Mouse (Mus musculus) cerebral cortex, adult 2 months (tissue): ENCODE data around the gene Kras.

ENCODE experiments used
- WGBS: fragments of 180-500 bp; shearing (Covaris S2); methylation state at CpG from one replicate; pipeline ENCODE4 v1.1.7; 2018; 5-methylcytosine and 5-hydroxymethylcytosine counted together

Kras gene

DNA sequence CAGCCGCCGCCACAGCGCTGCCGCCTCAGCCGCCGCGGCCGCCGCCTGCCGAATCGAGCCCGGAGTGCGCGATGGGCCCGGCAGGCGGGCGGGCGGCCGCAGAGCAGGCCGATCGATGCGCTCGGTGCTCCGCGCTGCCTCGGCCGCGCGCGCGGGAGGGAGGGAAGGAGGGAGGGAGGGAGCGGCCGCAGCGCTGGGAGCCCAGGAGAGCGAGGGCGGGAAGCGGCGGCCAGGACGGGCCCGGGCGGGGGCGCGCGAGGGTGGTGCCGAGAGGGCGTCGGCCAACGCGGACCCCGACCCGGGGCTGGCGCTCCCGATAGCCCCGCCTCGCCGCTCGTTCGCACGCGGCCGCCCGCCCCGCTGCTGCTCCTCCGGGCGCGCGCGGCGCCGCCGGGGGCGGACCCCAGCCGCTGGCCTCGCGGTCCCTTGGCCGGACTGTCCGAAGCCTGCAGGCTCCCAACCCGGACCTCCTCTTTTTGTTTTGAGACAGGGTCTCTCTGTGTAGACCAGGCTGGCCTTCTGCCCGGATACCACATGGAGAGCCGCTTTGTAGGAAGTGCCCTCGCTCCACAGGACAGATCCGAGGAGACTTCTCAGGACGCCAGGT is at the start of gene Kras:
Gene Kras, minus strand, starts transcription at position 55 of the 607 bp plus-strand sequence.
- under 1% methylated on average over 49 of the region's 83 CpGs for WGBS

DNA sequence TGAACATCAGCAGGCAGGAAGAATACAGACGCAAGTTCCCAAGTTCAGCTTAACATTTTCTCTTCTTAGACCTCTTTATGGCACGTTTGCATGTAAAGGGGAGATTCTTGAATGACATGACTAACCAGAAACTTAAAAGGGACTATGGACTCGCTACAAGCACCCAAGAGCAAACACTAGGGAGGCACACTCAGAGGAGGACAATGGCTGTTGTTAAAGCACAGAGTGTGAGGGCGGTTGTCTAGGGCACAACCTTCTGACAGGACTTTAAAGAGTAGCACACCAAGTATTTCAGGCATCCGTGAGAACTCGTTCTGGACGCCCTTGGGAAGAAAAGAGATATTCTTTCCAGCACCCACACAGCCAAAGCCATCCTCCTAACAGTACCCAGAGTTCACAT is 47.6 kb upstream of the Kras start:
- 77% methylated on average over 7 of the region's 7 CpGs for WGBS

DNA sequence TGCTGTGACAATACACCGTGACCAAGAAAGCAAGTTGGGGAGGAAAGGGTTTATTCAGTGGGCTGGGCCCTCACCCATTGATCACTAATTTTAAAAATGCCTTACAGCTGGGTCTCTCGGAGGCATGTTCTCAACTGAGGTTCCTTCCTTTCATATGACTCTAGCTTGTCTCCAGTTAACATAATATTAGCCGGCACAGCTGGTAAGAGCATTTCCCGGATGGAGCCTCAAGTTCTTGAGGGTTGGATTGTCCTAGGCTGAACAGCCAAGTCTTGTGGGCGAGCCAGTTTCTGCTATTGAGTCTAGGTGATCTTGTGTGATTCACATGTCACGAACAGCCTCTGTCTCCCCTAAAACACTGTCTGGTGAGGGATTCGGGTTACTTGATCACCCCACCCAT is 46.9 kb upstream of the Kras start:
- WGBS, result 90% methylated on average over 7 of the region's 7 CpGs

DNA sequence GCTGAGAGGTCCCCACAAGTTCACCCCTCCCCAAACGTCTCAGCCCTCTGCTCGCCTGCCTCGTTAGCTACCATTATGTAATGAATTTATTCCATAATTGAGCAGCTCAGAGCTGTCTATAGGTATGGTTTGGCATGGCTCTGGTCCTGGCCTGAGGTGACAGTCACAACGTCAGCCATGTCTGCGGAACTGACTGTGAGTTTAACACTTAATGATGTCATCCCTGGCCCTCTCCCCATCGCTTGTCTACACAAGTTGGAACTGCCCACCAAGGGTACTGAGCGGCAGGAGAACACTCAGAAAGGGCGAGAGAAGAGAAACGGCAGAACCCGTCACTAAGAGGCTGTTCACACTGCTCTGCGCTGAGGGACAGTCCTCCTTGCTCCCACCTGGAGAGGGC is 45.1 kb upstream of the Kras start:
- WGBS, result 51% methylated on average over 11 of the region's 11 CpGs

DNA sequence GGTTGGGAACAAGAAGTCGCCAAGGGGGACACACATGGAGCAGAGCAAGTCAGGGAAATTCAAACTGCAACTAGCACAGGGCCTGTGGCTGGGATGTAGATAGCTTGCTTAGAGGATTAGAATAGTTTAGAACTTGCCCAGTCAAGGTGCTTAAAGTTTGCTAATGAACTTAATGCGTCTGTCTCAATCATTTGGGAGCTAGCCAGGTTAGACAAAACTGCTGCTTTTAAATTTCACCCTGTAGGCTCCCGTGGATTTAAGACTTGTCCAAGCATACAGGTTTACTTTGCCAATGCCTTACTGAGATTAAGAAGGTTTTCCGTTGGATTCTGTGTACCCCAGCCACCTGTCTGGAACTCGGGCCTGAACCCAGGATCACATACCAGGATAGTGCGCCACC is 43.1 kb upstream of the Kras start:
- 89% methylated on average over 6 of the region's 6 CpGs for WGBS

DNA sequence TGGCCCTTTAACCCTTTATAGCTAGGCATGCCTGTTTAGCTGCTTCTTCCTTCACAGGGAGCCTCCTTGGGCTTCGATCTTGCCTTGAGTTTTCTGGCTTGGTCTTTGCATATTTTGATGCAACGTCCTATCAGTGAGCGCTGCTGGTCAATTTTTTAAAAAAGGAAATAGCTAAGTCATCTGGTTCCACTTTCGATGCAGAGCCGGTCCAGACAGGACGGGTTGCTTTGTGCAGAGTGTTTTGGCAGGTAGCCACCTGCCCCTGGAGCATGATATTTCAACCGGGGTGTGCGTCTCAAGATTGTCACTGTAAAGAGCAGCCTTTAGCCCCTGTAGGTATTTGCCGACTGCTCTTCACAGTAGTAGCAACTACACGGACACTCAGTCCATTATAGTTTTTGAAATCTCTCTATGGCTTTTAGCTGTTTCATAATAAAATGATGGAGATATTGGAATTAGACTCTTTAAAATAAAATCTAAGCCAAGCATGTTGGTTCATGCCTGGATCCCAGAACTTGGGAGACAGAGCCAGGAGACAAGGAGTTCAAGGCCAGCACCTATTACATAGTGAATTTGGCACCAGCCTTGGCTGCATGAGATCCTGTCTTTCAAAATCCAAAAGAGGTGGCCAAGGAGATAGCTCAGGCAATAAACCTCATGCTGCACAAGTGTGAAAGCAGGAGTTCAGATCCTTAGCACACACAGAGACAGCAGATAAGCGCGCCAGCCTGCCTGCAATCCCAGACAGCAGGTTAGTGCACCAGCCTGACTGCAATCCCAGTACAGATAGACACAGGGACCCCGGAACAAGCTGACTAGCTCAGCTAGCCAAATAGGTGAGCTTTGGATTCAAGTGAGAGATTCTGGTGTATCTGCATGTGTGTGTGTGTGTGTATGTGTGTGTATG is 41.6 kb upstream of the Kras start:
- WGBS, result 73% methylated on average over 13 of the region's 13 CpGs

DNA sequence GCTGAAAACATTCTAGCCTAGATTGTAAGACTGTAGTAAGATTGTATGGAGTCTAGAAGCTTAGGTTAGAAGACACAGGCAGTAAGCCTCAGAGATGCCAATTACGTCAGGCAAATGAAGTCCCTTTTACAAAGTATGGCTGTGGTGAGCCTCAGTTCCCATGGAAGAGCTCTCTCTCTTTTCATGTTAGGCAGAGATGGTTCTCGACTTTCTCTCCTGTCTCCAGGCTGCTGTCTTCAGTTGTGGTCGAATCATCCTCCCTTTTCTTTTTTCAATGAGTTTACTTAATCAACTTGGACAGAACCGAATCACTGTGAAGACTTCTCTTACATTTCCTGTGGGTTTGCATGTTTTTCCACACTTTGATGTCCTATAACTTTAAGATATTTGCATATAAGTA is 35.6 kb upstream of the Kras start:
- WGBS, result 86% methylated on average over 4 of the region's 4 CpGs

DNA sequence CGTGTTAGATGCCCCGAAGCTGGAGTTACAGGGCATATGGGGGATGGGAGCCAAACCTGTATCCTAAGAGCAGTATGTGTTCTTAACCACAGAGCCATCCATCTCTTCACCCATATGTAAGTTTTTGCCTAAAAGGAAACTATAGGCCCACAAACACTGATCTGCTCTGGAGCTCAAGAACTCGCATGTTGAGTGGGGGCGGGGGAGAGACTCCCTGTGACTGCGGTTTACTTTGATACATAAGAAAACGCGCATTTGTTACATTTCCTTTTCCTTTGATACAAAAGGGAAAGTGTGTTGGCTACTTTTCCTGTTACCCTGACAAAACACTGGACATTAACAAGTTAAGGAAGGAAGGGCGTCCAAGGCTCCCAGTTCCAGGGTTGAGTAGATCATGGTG is 34.2 kb upstream of the Kras start:
- 89% methylated on average over 8 of the region's 8 CpGs for whole genome bisulfite sequencing

DNA sequence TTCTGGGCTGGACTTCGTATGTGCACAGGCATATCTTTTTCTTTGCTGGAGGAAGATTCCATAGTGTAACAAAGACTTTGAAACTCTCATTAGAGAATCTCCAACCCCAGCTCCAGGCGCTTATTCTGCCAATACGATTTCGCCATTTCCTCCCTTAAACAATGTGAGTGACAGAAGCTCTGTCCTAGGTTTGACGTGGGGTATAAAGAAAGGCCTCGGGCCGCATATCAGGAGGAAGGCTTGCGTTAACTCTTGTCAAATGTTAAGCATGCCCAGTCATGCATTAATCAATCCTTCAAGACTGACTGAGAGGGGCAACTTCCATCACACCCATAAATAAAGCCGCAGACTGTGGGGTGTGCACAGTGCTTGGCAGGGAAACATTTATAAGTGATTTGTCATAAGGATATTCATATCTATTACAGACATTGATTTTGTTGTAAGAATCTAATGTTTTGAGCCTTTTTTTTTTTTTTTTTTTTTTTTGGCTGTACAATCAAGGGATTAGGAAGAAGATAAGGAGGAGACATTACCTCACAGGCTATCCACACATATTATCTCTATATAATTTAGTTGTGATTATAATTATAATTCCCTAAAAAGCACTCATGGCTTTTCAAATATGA is 27.2 kb upstream of the Kras start:
- 87% methylated on average over 9 of the region's 9 CpGs for WGBS

DNA sequence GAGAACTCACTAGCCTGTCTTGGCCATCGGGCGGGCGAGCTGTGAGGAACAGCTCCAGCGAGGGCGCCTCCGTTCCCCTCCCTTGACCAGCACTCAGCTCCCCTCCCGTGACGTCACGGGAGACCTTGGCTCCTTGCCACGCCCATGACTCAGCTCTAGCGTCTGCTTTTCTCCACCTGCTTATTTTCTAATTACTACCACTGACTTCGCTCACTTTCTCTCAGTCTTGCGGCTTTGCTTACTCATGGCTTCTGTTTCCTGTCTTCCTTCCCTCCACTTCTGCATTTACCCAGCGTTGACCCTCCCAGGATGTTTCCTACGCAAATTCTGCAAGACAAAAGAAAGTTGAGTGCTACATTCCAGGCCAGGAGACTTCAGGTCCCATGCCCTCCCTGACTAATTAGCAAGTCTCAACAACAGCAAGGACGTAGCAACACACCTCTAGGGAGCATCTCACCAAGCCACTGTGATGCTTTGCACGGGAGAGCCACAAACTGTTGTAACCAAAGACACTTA is 26.3 kb upstream of the Kras start:
- WGBS, result 23% methylated on average over 17 of the region's 17 CpGs

DNA sequence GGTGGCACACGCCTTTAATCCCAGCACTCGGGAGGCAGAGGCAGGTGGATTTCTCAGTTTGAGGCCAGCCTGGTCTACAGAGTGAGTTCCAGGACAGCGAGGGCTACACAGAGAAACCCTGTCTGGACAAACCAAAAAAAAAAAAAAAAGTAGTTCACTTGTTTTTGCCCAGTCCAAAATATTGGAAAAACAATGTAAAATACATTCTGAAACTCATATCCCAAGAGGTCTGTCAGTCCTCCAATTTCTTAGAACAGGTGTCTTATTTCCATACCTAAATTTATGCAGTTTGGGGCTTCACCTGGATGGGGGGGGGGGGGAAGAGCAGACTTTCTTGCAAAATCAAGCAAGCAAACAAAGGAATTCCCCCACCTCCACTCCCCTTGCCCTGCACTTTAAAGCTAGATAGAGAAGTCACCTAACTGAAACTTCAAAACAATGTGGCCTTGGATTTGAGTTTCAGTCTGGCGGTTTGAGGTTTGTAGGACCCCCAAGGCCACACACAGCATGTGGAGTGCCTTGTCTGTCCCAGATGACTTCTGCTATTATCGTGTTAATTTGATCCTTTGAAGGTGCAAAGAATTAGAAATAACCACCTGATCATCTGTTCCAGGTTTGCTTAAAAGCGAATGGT is 25.7 kb upstream of the Kras start:
- 72% methylated on average over 6 of the region's 6 CpGs for WGBS

DNA sequence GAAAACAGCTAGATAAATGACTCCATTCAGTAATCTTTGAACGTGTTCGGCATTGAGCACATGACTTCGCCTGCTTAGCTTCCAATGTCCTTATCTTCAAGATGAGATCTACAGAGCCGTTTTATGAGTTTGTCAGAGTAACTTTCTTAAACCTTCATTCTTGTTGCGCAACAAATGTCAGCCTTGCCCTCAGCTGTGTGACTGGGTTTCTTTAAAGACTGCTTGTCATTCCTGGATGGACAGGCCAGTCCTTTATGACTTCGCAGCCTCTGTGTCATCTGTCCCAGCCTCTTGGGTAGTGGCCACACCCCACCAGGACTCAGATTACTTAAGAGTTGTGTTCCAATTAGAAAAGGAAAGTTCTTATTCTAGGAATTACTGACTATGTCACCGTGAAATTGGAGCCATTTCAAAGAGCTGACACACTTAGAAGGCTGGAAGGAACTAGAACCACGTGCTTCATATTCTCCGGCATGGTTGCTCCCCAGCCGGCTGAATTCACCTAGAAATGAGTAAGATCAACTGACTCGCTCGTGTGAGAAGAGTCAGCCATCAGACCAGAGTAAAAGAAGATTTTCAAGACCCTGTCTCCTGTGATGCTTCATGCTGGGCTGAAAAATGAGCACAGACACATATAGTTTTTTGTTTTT is 24.1 kb upstream of the Kras start:
- 72% methylated on average over 12 of the region's 12 CpGs for WGBS

DNA sequence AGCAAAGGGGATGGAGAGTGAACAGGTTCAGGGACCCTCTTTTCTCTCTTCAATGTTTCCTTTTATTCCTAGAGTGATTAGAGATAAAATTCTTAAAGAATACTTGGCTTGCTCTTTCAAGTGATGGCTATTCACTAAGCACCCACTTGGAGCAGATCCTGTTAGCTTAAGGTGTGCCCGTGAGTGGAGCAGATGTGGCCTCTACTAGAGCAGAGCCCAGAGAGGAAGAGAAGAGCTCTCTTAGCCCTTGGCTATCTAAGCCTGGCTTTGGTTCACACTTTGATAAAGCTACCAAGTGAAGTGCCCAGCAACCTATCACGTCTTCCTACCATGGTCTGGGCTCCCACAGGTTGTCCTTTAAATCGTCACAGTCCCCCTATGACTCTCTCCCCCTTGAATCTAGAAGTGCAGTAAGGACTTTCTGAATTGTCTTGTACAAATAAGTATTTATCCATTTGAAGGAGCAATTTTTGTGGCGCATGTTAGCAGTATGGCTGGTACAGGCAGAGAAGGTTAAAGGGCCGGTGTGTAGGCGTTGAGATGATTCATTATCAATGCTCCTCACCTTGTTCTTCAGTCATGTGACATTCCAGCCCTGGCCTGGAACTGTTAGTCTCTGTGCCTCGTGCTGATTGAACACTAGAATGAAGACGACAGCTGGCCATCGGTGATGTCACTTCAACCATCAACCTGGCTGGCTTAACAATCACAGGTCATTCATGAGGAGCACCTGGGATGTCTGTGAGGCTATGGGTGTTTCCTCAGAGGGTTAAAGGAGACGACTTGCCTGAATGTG is 22.3 kb upstream of the Kras start:
- WGBS, result 89% methylated on average over 10 of the region's 10 CpGs

DNA sequence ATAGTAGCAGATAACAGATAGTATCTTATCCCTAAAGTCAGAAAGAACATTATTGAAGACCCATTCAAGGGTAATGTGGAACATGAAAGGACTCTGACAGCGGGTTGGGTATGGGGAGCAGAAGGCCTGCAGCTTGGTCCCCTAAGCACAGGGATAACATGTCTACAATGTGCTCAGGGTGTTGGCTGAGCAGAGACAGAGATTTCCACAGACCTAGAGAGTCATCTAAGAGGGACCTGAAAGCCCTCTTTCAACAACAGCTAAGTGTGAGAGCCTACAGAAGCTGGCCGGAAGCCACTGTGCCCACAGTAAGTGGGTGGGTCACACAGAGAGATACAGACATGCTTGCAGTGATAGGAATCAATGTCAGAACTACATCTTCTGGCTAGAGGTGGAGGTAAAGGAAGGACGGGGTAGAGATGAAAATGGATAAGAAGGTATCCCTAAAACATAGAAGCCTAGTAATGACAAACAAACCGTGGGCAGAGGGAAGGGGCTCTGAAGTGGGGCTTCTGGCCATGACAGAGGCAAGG is 19.3 kb upstream of the Kras start:
- 89% methylated on average over 4 of the region's 4 CpGs for WGBS

DNA sequence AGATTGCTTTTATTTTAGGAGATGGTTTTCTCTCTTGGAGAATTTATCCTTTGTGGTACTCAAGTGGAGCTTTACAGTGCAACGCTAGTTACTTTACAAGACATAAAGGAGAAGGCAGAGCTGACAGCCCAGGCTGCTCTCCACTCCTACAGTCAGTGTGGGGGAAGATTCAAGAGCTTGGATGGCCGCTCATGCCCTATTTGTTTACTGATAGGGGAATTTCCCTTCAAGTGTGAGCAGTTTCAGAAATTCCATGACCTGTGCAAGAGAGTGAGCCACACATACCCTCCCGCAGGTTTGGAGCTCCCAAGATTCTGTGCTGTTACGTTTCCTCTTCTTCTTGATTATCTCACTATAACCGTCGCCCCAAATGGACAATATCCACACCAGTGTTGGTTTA is 17.7 kb upstream of the Kras start:
- 79% methylated on average over 6 of the region's 6 CpGs for WGBS

DNA sequence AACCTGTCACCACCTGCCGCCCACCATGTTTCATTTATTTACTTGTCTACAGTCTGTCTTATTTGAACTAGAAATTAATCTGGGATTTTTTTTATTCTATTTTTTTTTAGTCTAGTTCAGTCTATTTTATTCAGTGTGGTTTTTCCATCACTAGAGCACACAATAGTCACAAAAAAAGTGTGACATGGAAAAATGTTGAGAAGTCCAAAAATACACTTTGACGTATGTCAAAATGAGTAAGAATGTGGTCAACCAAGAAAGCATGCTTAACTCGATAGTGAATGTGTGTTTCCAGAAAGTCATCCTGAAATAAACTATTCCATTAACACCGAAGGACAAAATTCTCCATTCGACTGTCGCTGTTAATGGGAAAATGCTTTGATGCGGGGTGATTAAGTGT is 12.3 kb upstream of the Kras start:
- WGBS, result 90% methylated on average over 7 of the region's 7 CpGs

DNA sequence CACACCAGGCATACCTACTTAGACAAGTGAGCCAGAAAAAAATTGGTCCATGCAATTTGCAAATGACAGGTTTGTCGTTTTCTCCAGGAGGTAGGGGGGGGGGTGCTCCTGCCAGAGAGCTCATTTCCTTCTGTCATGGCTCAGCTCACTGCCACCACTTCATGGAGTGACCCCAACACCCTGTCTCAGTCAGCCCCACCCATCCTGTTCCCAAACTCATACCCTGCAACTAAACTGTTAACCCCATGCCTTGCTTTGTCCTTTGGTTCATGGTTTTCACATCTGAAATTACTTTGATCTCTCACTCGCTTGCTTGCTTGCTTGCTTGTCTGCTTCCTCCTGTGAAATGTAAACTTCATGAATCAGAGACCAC is 6.6 kb upstream of the Kras start:
- 59% methylated on average over 2 of the region's 2 CpGs for WGBS

DNA sequence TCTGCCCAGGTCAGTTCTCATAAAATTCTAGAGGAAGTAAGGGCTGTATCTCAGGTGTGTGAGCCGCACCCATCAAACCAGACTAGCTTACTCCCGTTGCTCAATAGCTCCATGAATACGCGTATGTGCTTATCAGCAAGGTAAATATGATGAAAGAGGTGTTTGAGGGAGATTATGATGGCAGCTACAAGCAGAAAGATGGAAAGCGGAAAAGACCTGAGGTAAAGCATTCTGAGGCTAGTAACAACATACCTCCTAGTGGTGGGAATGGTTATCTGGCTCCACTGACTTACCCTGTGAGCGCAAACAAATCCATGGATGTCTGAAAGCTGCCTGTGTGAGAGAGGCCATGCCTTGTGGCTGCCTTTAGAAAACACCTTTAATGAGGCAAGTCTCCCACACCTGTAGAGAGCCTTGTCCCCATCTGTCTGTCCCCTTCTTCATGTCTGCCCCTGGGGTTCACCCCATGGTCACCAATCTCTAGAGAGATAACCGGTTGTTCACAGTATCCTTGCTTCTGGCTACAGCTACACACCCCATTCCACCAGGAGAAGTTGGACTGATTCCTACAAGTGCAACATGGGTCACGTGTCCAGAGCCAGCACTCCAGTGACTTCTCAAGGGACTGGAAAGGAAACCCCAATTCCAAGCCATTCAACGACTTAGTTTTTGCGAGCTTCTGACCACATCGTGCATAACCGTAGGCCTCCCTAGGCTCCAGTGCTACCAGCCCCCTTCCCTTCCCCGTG is 6.1 kb upstream of the Kras start:
- 87% methylated on average over 13 of the region's 13 CpGs for WGBS

DNA sequence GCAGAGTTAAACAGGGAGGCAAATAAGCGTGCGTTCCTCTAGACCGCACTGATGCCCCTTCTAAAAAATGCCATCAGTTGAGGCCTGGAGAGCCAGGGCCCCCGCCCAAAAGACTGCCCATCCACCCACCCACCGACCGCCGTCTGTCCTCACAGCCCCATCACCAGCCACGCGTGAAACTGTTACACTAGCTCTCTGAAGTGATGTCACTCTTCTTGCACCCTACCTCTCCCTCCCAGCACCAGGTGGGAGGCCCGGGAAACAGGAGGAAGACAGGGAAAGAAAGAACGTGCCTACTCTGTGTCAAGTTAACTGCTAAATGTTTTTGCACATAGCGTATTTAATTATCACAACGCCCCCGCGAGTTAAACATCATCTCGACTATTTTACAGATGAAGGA is 781 bp upstream of the Kras start:
- 8% methylated on average over 16 of the region's 16 CpGs for WGBS
